Mouse (Mus musculus): ENCODE data around the gene Rhoq. TPM values are rescaled to one million over a fixed set of nuclear protein-coding genes. Genes with fewer than 3 reads are reported as not detected.
A peak's percentile ranks its signal among the peaks of the same experiment; 100 is the strongest.

Gene Rhoq
- polyA plus RNA-seq, 1 experiment from 2014 or later, result 5.2 TPM

GRCm38 (mm10) chr17:86978496-86978895 lies 15.6 kb downstream of the Rhoq start:
- H3K4me1 ChIP-seq (replicated peaks; ENCODE audit: control insufficient read depth, insufficient read depth, low read length), result no peaks in the 10 kb centered on the region
- ATAC-seq, result no peak
- no peaks in the 10 kb centered on the region for H3K9me3 ChIP-seq (ENCODE audit: control insufficient read depth, low read length)
- H3K4me2 ChIP-seq (ENCODE audit: low read length), result no peak overlapping the region
- 91% methylated on average over 6 of the region's 6 CpGs for WGBS
- no peak overlapping the region for H3K4me3 ChIP-seq (replicated peaks; ENCODE audit: low read length)
- H3K36me3 ChIP-seq (ENCODE audit: control insufficient read depth, insufficient read depth), result no peaks in the 10 kb centered on the region
- H3K9ac ChIP-seq (replicated peaks; ENCODE audit: low read depth, low read length), result no peak overlapping the region
- H3K27ac ChIP-seq (ENCODE audit: low read length), result no peak overlapping the region
- H3K27me3 ChIP-seq (replicated peaks; ENCODE audit: control insufficient read depth, insufficient read depth, low read length), result no peaks in the 10 kb centered on the region

- H3K36me3 ChIP-seq (ENCODE audit: control insufficient read depth, insufficient read depth), result no peaks in the 10 kb centered on the region
- no peak overlapping the region for H3K4me2 ChIP-seq (ENCODE audit: low read length)
- H3K9me3 ChIP-seq (ENCODE audit: control insufficient read depth, low read length), result no peaks in the 10 kb centered on the region
- H3K27ac ChIP-seq (ENCODE audit: low read length), result no peak overlapping the region
- no peak overlapping the region for H3K4me3 ChIP-seq (replicated peaks; ENCODE audit: low read length)
- 94% methylated on average over 1 of the region's 1 CpGs for WGBS
- H3K9ac ChIP-seq (replicated peaks; ENCODE audit: low read depth, low read length), result no peak overlapping the region
- peaks cover 3% of the 10 kb centered on the region for H3K4me1 ChIP-seq (replicated peaks; ENCODE audit: control insufficient read depth, insufficient read depth, low read length)
- H3K27me3 ChIP-seq (replicated peaks; ENCODE audit: control insufficient read depth, insufficient read depth, low read length), result no peaks in the 10 kb centered on the region
- no peak for ATAC-seq
Observed at GRCm38 (mm10) chr17:86981205-86981604, 18.3 kb downstream of the Rhoq start.

GRCm38 (mm10) chr17:86981701-86982100 lies 18.8 kb downstream of the Rhoq start:
- 99% methylated on average over 2 of the region's 2 CpGs for WGBS
- Histone ChIP-seq H3K27me3 (replicated peaks; ENCODE audit: control insufficient read depth, insufficient read depth, low read length) (no peaks in the 10 kb centered on the region), H3K9me3 (ENCODE audit: control insufficient read depth, low read length) (no peaks in the 10 kb centered on the region), H3K36me3 (ENCODE audit: control insufficient read depth, insufficient read depth) (no peaks in the 10 kb centered on the region), H3K27ac (ENCODE audit: low read length) (no peak overlapping the region), H3K4me3 (replicated peaks; ENCODE audit: low read length) (no peak overlapping the region), H3K4me2 (ENCODE audit: low read length) (no peak overlapping the region), H3K4me1 (replicated peaks; ENCODE audit: control insufficient read depth, insufficient read depth, low read length) (peaks cover 8% of the 10 kb centered on the region), H3K9ac (replicated peaks; ENCODE audit: low read depth, low read length) (no peak overlapping the region)
- ATAC-seq, result no peak

GRCm38 (mm10) chr17:86982497-86982896 lies 19.6 kb downstream of the Rhoq start:
- Histone ChIP-seq H3K36me3 (ENCODE audit: control insufficient read depth, insufficient read depth) (no peaks in the 10 kb centered on the region), H3K27me3 (replicated peaks; ENCODE audit: control insufficient read depth, insufficient read depth, low read length) (no peaks in the 10 kb centered on the region), H3K9ac (replicated peaks; ENCODE audit: low read depth, low read length) (no peak overlapping the region), H3K9me3 (ENCODE audit: control insufficient read depth, low read length) (no peaks in the 10 kb centered on the region), H3K4me3 (replicated peaks; ENCODE audit: low read length) (no peak overlapping the region), H3K27ac (ENCODE audit: low read length) (no peak overlapping the region), H3K4me2 (ENCODE audit: low read length) (no peak overlapping the region), H3K4me1 (replicated peaks; ENCODE audit: control insufficient read depth, insufficient read depth, low read length) (peaks cover 13% of the 10 kb centered on the region)
- 88% methylated on average over 9 of the region's 9 CpGs for WGBS
- ATAC-seq, result no peak

- H3K27me3 ChIP-seq (replicated peaks; ENCODE audit: control insufficient read depth, insufficient read depth, low read length), result no peaks in the 10 kb centered on the region
- H3K9ac ChIP-seq (replicated peaks; ENCODE audit: low read depth, low read length), result 0 out of 2 replicates have a peak overlapping the region, but pooled peaks have one; percentile 16
- H3K9me3 ChIP-seq (ENCODE audit: control insufficient read depth, low read length), result no peaks in the 10 kb centered on the region
- H3K27ac ChIP-seq (ENCODE audit: low read length), result peak overlapping the region; percentile 39; the same call in 1 of the 2 replicates
- H3K4me3 ChIP-seq (replicated peaks; ENCODE audit: low read length), result no peak overlapping the region
- H3K4me1 ChIP-seq (replicated peaks; ENCODE audit: control insufficient read depth, insufficient read depth, low read length), result peaks cover 15% of the 10 kb centered on the region
- no peaks in the 10 kb centered on the region for H3K36me3 ChIP-seq (ENCODE audit: control insufficient read depth, insufficient read depth)
- no peak; the same call in 1 of the 2 replicates for ATAC-seq
- 29% methylated on average over 17 of the region's 17 CpGs for WGBS
- H3K4me2 ChIP-seq (ENCODE audit: low read length), result peak overlapping the region; percentile 17
Observed at GRCm38 (mm10) chr17:86986449-86987138, 23.7 kb downstream of the Rhoq start.

GRCm38 (mm10) chr17:86988161-86988560 lies 25.3 kb downstream of the Rhoq start:
- Histone ChIP-seq H3K27ac (ENCODE audit: low read length) (no peak overlapping the region), H3K4me2 (ENCODE audit: low read length) (no peak overlapping the region), H3K27me3 (replicated peaks; ENCODE audit: control insufficient read depth, insufficient read depth, low read length) (no peaks in the 10 kb centered on the region), H3K9me3 (ENCODE audit: control insufficient read depth, low read length) (no peaks in the 10 kb centered on the region), H3K4me3 (replicated peaks; ENCODE audit: low read length) (no peak overlapping the region), H3K4me1 (replicated peaks; ENCODE audit: control insufficient read depth, insufficient read depth, low read length) (peaks cover 15% of the 10 kb centered on the region), H3K36me3 (ENCODE audit: control insufficient read depth, insufficient read depth) (no peaks in the 10 kb centered on the region), H3K9ac (replicated peaks; ENCODE audit: low read depth, low read length) (no peak overlapping the region)
- ATAC-seq, result peak; percentile 41; the same call in 1 of the 2 replicates
- 84% methylated on average over 5 of the region's 5 CpGs for WGBS

- Histone ChIP-seq H3K4me1 (replicated peaks; ENCODE audit: control insufficient read depth, insufficient read depth, low read length) (peaks cover 15% of the 10 kb centered on the region), H3K4me2 (ENCODE audit: low read length) (no peak overlapping the region), H3K4me3 (replicated peaks; ENCODE audit: low read length) (no peak overlapping the region), H3K27me3 (replicated peaks; ENCODE audit: control insufficient read depth, insufficient read depth, low read length) (no peaks in the 10 kb centered on the region), H3K9ac (replicated peaks; ENCODE audit: low read depth, low read length) (no peak overlapping the region), H3K27ac (ENCODE audit: low read length) (no peak overlapping the region), H3K9me3 (ENCODE audit: control insufficient read depth, low read length) (no peaks in the 10 kb centered on the region), H3K36me3 (ENCODE audit: control insufficient read depth, insufficient read depth) (no peaks in the 10 kb centered on the region)
- 52% methylated on average over 6 of the region's 6 CpGs for WGBS
- 0 out of 2 replicates have a peak, but pooled peaks have one; percentile 50 for ATAC-seq
Observed at GRCm38 (mm10) chr17:86988601-86989184, 25.8 kb downstream of the Rhoq start.

GRCm38 (mm10) chr17:86991306-86991705 lies 28.4 kb downstream of the Rhoq start:
- H3K4me2 ChIP-seq (ENCODE audit: low read length), result no peak overlapping the region
- no peaks in the 10 kb centered on the region for H3K27me3 ChIP-seq (replicated peaks; ENCODE audit: control insufficient read depth, insufficient read depth, low read length)
- H3K9ac ChIP-seq (replicated peaks; ENCODE audit: low read depth, low read length), result no peak overlapping the region
- 86% methylated on average over 8 of the region's 8 CpGs for WGBS
- H3K4me1 ChIP-seq (replicated peaks; ENCODE audit: control insufficient read depth, insufficient read depth, low read length), result peaks cover 11% of the 10 kb centered on the region
- no peak overlapping the region for H3K27ac ChIP-seq (ENCODE audit: low read length)
- H3K4me3 ChIP-seq (replicated peaks; ENCODE audit: low read length), result no peak overlapping the region
- ATAC-seq, result no peak
- no peaks in the 10 kb centered on the region for H3K36me3 ChIP-seq (ENCODE audit: control insufficient read depth, insufficient read depth)
- H3K9me3 ChIP-seq (ENCODE audit: control insufficient read depth, low read length), result no peaks in the 10 kb centered on the region

- no peak overlapping the region for H3K4me2 ChIP-seq (ENCODE audit: low read length)
- ATAC-seq, result no peak
- H3K9ac ChIP-seq (replicated peaks; ENCODE audit: low read depth, low read length), result no peak overlapping the region
- no peak overlapping the region for H3K4me3 ChIP-seq (replicated peaks; ENCODE audit: low read length)
- no peaks in the 10 kb centered on the region for H3K36me3 ChIP-seq (ENCODE audit: control insufficient read depth, insufficient read depth)
- no peak overlapping the region for H3K27ac ChIP-seq (ENCODE audit: low read length)
- no peaks in the 10 kb centered on the region for H3K4me1 ChIP-seq (replicated peaks; ENCODE audit: control insufficient read depth, insufficient read depth, low read length)
- no peaks in the 10 kb centered on the region for H3K27me3 ChIP-seq (replicated peaks; ENCODE audit: control insufficient read depth, insufficient read depth, low read length)
- no peaks in the 10 kb centered on the region for H3K9me3 ChIP-seq (ENCODE audit: control insufficient read depth, low read length)
- 93% methylated on average over 6 of the region's 6 CpGs for WGBS
Observed at GRCm38 (mm10) chr17:86997323-86997722, 34.4 kb downstream of the Rhoq start.

All from forebrain, embryonic 16.5 days (tissue).